Mouse (Mus musculus) thymus, postnatal 0 days (tissue): Measurements from ENCODE around the gene Olfr820. TPM values are rescaled to one million over a fixed set of nuclear protein-coding genes. Genes with fewer than 3 reads are reported as not detected.
"Not testable (repeated sequence)": the region's sequence is repeated elsewhere in the genome, so short reads cannot be mapped to it uniquely, and the experiment has no call there.

ENCODE experiments used
- DNase-seq: peaks from one replicate; pipeline ENCODE4 v3.0.0-alpha.2; 2015; ENCODE audit warnings: low spot score
- polyA plus RNA-seq: library from polyadenylated mRNA; unstranded; fragments of >200 nt; fragmentation: Nextera tagmentation; extraction: Ambion mirVana; gene quantifications from 2 replicates; pipeline ENCODE4 v1.2.1, GENCODE M21; 2015

Olfr820 gene
- not detected in 2 replicates for polyA plus RNA-seq

GRCm38 (mm10) chr10:130012321-130012720 lies at the start of gene Olfr820:
TSS of gene Olfr820 (plus strand) at chr10:130012621.
- DNase-seq: no peak

DNA sequence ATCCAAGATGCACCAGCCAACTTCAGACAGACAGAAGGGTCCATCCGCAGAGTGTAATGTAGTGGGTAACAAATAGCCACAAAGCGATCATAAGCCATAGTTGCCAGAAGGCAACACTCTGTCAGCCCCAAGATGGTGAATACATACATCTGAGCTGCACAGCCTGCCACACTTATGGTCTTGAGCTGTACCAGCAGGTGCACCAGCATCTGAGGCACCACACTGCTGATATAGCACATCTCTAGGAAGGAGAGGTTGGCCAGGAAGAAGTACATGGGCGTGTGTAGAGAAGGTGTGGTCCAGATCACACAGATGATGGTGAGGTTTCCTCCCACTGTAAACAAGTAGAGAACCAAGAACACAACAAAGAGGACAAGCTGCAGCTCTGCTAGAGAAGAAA lies 46.2 kb upstream of the Olfr820 start:
- not testable (repeated sequence) for DNase-seq

DNA sequence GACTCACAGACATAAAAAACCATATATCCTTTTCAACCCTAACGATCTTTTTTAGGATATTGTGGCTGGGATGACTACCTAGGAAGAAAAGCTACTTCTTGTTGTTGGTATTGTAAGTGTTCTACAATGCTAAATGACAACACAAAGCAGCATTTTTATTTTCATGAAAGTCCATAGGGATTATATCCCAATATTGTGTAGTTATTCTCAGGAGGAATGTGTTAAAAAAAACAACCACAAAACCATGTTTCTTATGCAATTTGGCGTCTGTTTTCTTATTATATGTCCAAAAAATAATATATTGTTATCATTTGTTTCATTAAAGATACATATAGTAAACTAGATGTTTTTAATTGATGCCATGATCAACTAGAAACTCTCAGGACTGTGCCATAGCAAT lies 45.3 kb upstream of the Olfr820 start, which contains the start of gene Olfr819:
Olfr819 (minus strand) TSS at position 101 of the 400 bp plus-strand sequence.
- DNase-seq: not testable (repeated sequence)

DNA sequence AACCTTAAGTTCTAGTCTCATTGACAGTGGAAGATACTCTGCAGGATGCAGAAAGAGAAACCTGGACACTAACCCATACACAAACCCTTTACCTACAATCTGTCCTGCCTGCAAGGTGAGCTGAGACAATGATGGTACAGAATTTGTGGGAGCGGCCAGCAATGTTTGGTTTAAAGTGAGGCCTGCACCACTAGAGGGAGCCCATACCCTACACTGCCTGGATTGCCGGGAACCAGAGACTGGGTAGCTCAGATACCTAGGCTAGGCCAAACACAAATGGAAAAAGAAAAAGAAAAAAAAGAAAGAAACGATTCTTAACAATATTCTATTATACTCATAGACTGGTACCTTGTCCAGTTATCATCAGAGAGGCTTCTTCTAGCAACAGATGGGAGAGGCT lies 39.4 kb upstream of the Olfr820 start:
- not testable (repeated sequence) for DNase-seq

DNA sequence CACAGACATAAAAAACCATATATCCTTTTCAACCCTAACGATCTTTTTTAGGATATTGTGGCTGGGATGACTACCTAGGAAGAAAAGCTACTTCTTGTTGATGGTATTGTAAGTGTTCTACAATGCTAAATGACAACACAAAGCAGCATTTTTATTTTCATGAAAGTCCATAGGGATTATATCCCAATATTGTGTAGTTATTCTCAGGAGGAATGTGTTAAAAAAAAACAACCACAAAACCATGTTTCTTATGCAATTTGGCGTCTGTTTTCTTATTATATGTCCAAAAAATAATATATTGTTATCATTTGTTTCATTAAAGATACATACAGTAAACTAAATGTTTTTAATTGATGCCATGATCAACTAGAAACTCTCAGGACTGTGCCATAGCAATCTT lies 36.4 kb upstream of the Olfr820 start, which contains the start of gene Olfr247:
Olfr247 (minus strand) TSS at position 101 of the 400 bp plus-strand sequence.
- DNase-seq: not testable (repeated sequence)

- not testable (repeated sequence) for DNase-seq
Measured at GRCm38 (mm10) chr10:129981867-129982266, 30.6 kb upstream of the Olfr820 start.

DNA sequence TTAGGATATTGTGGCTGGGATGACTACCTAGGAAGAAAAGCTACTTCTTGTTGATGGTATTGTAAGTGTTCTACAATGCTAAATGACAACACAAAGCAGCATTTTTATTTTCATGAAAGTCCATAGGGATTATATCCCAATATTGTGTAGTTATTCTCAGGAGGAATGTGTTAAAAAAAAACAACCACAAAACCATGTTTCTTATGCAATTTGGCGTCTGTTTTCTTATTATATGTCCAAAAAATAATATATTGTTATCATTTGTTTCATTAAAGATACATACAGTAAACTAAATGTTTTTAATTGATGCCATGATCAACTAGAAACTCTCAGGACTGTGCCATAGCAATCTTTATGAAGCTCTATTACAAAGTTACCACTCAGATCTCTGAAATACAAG lies 27.5 kb upstream of the Olfr820 start, which contains the start of gene Gm10310:
Gm10310 (minus strand) TSS at position 101 of the 400 bp plus-strand sequence.
- DNase-seq: not testable (repeated sequence)

- not testable (repeated sequence) for DNase-seq
Measured at GRCm38 (mm10) chr10:130004104-130004503, 8.3 kb upstream of the Olfr820 start.

DNA sequence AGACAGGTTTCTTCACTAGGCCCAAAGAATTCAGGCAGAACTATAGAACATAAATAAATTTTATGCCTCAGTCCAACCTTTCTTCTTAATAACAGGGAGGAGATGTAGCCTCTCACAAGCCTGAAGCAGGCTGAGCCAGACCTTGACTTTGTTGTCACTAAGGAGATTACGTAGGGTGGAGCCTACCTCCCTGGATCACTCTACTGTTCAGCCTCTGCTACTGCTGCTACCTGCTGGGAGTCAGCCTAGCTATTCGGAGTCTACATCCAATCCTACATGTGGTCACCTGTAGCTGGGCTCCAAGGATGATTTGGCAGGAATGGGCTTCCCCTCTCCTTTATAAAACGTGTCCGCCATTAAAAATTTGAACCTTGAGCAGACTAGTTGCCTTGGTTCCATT lies 7.1 kb upstream of the Olfr820 start:
- not testable (repeated sequence) for DNase-seq

- no peak for DNase-seq
Measured at GRCm38 (mm10) chr10:130030048-130030447, 17.6 kb downstream of the Olfr820 start, which contains the start of gene Olfr821. TSS of gene Olfr821 (plus strand) at chr10:130030348.

- no peak for DNase-seq
Measured at GRCm38 (mm10) chr10:130037096-130037495, 24.7 kb downstream of the Olfr820 start.

Other genes with a start within 250 kb of the Olfr820 start
- not detected in 2 replicates for gene Olfr808, start 247.1 kb upstream of the Olfr820 start, polyA plus RNA-seq
- gene Olfr809, start 238.0 kb upstream of the Olfr820 start, polyA plus RNA-seq: not detected in 2 replicates
- gene Olfr810, start 217.7 kb upstream of the Olfr820 start, polyA plus RNA-seq: not detected in 2 replicates
- not detected in 2 replicates for gene Olfr811, start 208.2 kb upstream of the Olfr820 start, polyA plus RNA-seq
- not detected in 2 replicates for gene Olfr812, start 166.5 kb upstream of the Olfr820 start, polyA plus RNA-seq
- gene Olfr813, start 157.3 kb upstream of the Olfr820 start, polyA plus RNA-seq: not detected in 2 replicates
- not detected in 2 replicates for gene Olfr814, start 132.8 kb upstream of the Olfr820 start, polyA plus RNA-seq
- not detected in 2 replicates for gene Olfr815, start 106.8 kb upstream of the Olfr820 start, polyA plus RNA-seq
- not detected in 2 replicates for gene Olfr816, start 97.0 kb upstream of the Olfr820 start, polyA plus RNA-seq
- not detected in 2 replicates for gene Olfr818, start 63.5 kb upstream of the Olfr820 start, polyA plus RNA-seq
- gene Olfr819, start 45.4 kb upstream of the Olfr820 start, polyA plus RNA-seq: not detected in 2 replicates
- not detected in 2 replicates for gene Olfr247, start 36.5 kb upstream of the Olfr820 start, polyA plus RNA-seq
- gene Gm10310, start 27.6 kb upstream of the Olfr820 start, polyA plus RNA-seq: not detected in 2 replicates
- gene Olfr821, start 17.7 kb downstream of the Olfr820 start, polyA plus RNA-seq: not detected in 2 replicates
- gene Olfr822, start 58.6 kb downstream of the Olfr820 start, polyA plus RNA-seq: not detected in 2 replicates
- not detected in 2 replicates for gene Olfr823, start 102.8 kb downstream of the Olfr820 start, polyA plus RNA-seq
- not detected in 2 replicates for gene Olfr824, start 117.4 kb downstream of the Olfr820 start, polyA plus RNA-seq
- not detected in 2 replicates for gene Olfr825, start 154.1 kb downstream of the Olfr820 start, polyA plus RNA-seq
- gene Olfr826, start 171.6 kb downstream of the Olfr820 start, polyA plus RNA-seq: not detected in 2 replicates
- not detected in 2 replicates for gene Olfr827, start 201.8 kb downstream of the Olfr820 start, polyA plus RNA-seq